Mouse (Mus musculus) myocyte (in vitro differentiated cells): ENCODE data around the gene Secisbp2l. TPM values are rescaled to one million over a fixed set of nuclear protein-coding genes. Genes with fewer than 3 reads are reported as not detected.

ENCODE experiments used
- H3K27me3 ChIP-seq: one replicate; pipeline ENCODE4 v1.6.1; 2011; ENCODE audit not compliant: control insufficient read depth, insufficient read depth, insufficient read length
- H3K36me3 ChIP-seq: one replicate; pipeline ENCODE4 v1.6.1; 2011; ENCODE audit not compliant: control insufficient read depth, insufficient read depth
- H3K4me2 ChIP-seq: one replicate; pipeline ENCODE4 v1.6.1; 2011; ENCODE audit warnings: low read depth, control low read depth
- H3K4me3 ChIP-seq: one replicate; pipeline ENCODE4 v1.5.1; 2011; ENCODE audit warnings: mild to moderate bottlenecking, control low read depth, moderate library complexity
- H3K79me2 ChIP-seq: one replicate; pipeline ENCODE4 v1.6.1; 2011; ENCODE audit not compliant: control insufficient read depth, insufficient read depth
- H3ac ChIP-seq: one replicate; pipeline ENCODE4 v1.6.1; 2011; ENCODE audit not compliant: control insufficient read depth, insufficient read length
- MAX ChIP-seq: IDR thresholded peaks from one replicate; pipeline ENCODE4 v1.6.1; 2011; ENCODE audit warnings: low read depth, mild to moderate bottlenecking, control low read depth
- MYOG ChIP-seq, 3 experiments: IDR thresholded peaks; one replicate each; pipeline ENCODE4 v1.6.1; 2011; ENCODE audit warnings: control low read depth in 2 of 3, low read depth in 2 of 3, mild to moderate bottlenecking in 2 of 3; ENCODE audit not compliant: insufficient read length in 2 of 3, control insufficient read depth in 1 of 3, insufficient read depth in 1 of 3
- POLR2A ChIP-seq: IDR thresholded peaks from one replicate; pipeline ENCODE4 v1.6.1; 2011; ENCODE audit warnings: low read depth, mild to moderate bottlenecking, control low read depth, moderate library complexity; ENCODE audit not compliant: insufficient read length
- POLR2AphosphoS2 ChIP-seq: IDR thresholded peaks from one replicate; pipeline ENCODE4 v1.6.1; 2011; ENCODE audit warnings: low read depth, control low read depth; ENCODE audit not compliant: insufficient read length
- REST ChIP-seq: IDR thresholded peaks from one replicate; pipeline ENCODE4 v1.6.1; 2011; ENCODE audit warnings: mild to moderate bottlenecking, control low read depth, moderate library complexity; ENCODE audit not compliant: insufficient read depth, insufficient read length
- SRF ChIP-seq: IDR thresholded peaks from one replicate; pipeline ENCODE4 v1.6.1; 2011; ENCODE audit warnings: low read depth; ENCODE audit not compliant: control insufficient read depth, insufficient read length
- USF1 ChIP-seq: IDR thresholded peaks from one replicate; pipeline ENCODE4 v1.6.1; 2011; ENCODE audit warnings: low read depth, mild to moderate bottlenecking, control low read depth, moderate library complexity
- polyA plus RNA-seq: library from polyadenylated mRNA; unstranded; fragments of >200 nt; fragmentation: generic; extraction: Trizol; gene quantifications from one replicate; pipeline ENCODE4 v1.2.1, GENCODE M21; 2012; ENCODE audit warnings: missing spikeins

Secisbp2l gene
- polyA plus RNA-seq, 1 experiment, result 8.4 TPM

GRCm38 (mm10) chr2:125694798-125695197 lies 87.9 kb downstream of the Secisbp2l start:
- Histone ChIP-seq H3K4me3 (no peak overlapping the region), H3K27me3 (no peaks in the 10 kb centered on the region), H3K4me2 (no peak overlapping the region), H3K79me2 (no peaks in the 10 kb centered on the region), H3ac (no peak overlapping the region), H3K36me3 (no peaks in the 10 kb centered on the region)
- TF ChIP-seq SRF (no peak), MAX (no peak)

- Histone ChIP-seq H3K36me3 (no peaks in the 10 kb centered on the region), H3K4me3 (no peak overlapping the region), H3K4me2 (no peak overlapping the region), H3ac (no peak overlapping the region), H3K27me3 (no peaks in the 10 kb centered on the region), H3K79me2 (no peaks in the 10 kb centered on the region)
- TF ChIP-seq POLR2AphosphoS2, result no peak
- no peak for TF ChIP-seq MYOG (IDR thresholded peaks at IDR 0.05; ENCODE audit: control insufficient read depth in 1 of 3, insufficient read depth in 1 of 3, insufficient read length in 2 of 3, low read depth in 2 of 3)
- no peak for TF ChIP-seq POLR2A
- no peak for TF ChIP-seq USF1
- no peak for TF ChIP-seq MAX
- no peak for TF ChIP-seq REST
- TF ChIP-seq SRF, result no peak
These were observed 90.7 kb downstream of the Secisbp2l start for GRCm38 (mm10) chr2:125692010-125692409.

Other genes with a start within 250 kb of the Secisbp2l start
- gene Cep152, start 157.8 kb downstream of the Secisbp2l start, polyA plus RNA-seq, result 0.80 TPM
- gene Eid1, start 109.8 kb downstream of the Secisbp2l start, polyA plus RNA-seq, result 24.6 TPM
- 0.49 TPM for gene Shc4, start 58.7 kb downstream of the Secisbp2l start, polyA plus RNA-seq
- 17.8 TPM for gene Galk2, start 76.2 kb upstream of the Secisbp2l start, polyA plus RNA-seq
- gene Cops2, start 76.3 kb upstream of the Secisbp2l start, polyA plus RNA-seq, result 59.0 TPM